Mouse (Mus musculus) CH12.LX (cell line): ENCODE data around the gene Gm11492.

ENCODE experiments used
- E2F4 ChIP-seq: IDR thresholded peaks from 2 replicates; pipeline ENCODE4 v1.6.1; 2011; ENCODE audit warnings: low read depth, low read length, improper control_type of control experiment; ENCODE audit not compliant: insufficient replicate concordance
- MEF2A ChIP-seq: IDR thresholded peaks from 2 replicates; pipeline ENCODE4 v1.6.1; 2014; ENCODE audit warnings: low read depth, mild to moderate bottlenecking, inconsistent platforms, low read length, improper control_type of control experiment, borderline replicate concordance
- POLR2A ChIP-seq: IDR thresholded peaks from 2 replicates; pipeline ENCODE4 v1.6.1; 2011; ENCODE audit warnings: low read depth, mild to moderate bottlenecking, improper control_type of control experiment, low read length
- TBP ChIP-seq: conservative IDR thresholded peaks from 2 replicates; pipeline ENCODE4 v1.6.1; 2011; ENCODE audit warnings: low read depth, low read length, improper control_type of control experiment

- TF ChIP-seq TBP = no peak
- no peak for TF ChIP-seq POLR2A
- no peak for TF ChIP-seq E2F4
- TF ChIP-seq MEF2A = no peak
Measured at GRCm38 (mm10) chr11:87613972-87614371, 47.5 kb downstream of the Gm11492 start.
